Mouse (Mus musculus): ENCODE measurements around the gene Clasp1. TPM values are rescaled to one million over a fixed set of nuclear protein-coding genes. Genes with fewer than 3 reads are reported as not detected.
"Not testable (repeated sequence)": the region's sequence is repeated elsewhere in the genome, so short reads cannot be mapped to it uniquely, and the experiment has no call there.

Gene Clasp1
- polyA plus RNA-seq, 1 experiment, result 22.3 TPM

- TF ChIP-seq POLR2A (IDR thresholded peaks at IDR 0.05; ENCODE audit: borderline replicate concordance, low read depth, low read length) (no peak), CTCF (IDR thresholded peaks at IDR 0.05; ENCODE audit: low read depth, low read length) (no peak)
- Histone ChIP-seq H3K4me3 (ENCODE audit: insufficient read depth, low read length) (no peak overlapping the region), H3K4me1 (ENCODE audit: control insufficient read depth, insufficient read depth, low read length) (peaks cover 8% of the 10 kb centered on the region; the same call in 1 of the 2 replicates), H3K27ac (ENCODE audit: insufficient read depth, low read depth, low read length) (no peak overlapping the region)
These were observed 191.4 kb downstream of the Clasp1 start for GRCm38 (mm10) chr1:118580174-118580702.

GRCm38 (mm10) chr1:118581179-118581578, 192.3 kb downstream of the Clasp1 start:
- Histone ChIP-seq H3K4me1 (ENCODE audit: control insufficient read depth, insufficient read depth, low read length) (peaks cover 8% of the 10 kb centered on the region; the same call in 1 of the 2 replicates), H3K4me3 (ENCODE audit: insufficient read depth, low read length) (no peak overlapping the region), H3K27ac (ENCODE audit: insufficient read depth, low read depth, low read length) (no peak overlapping the region)
- TF ChIP-seq POLR2A (IDR thresholded peaks at IDR 0.05; ENCODE audit: borderline replicate concordance, low read depth, low read length), result no peak
- no peak for TF ChIP-seq CTCF (IDR thresholded peaks at IDR 0.05; ENCODE audit: low read depth, low read length)

DNA sequence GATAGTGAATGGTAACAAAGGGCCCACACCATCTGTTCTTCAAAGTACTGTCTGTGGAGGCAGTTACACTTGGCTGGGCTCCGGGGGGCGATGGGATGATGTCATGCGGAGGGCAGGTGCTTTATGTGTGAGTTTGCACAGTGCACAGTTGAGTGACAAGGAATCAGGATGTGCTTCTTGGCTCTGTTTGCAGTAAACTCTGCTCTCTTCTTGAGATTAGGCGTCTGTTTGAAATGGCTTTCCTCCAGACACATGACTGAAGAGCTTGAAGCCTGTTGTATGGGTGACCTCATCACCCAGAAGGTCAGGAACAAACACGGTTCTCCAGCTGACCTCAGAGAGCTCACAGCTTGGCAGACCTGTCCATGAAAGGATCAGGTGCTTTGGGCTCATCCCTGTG, 200.9 kb downstream of the Clasp1 start:
- Histone ChIP-seq H3K4me3 (ENCODE audit: insufficient read depth, low read length) (no peak overlapping the region), H3K4me1 (ENCODE audit: control insufficient read depth, insufficient read depth, low read length) (no peaks in the 10 kb centered on the region), H3K27ac (ENCODE audit: insufficient read depth, low read depth, low read length) (no peak overlapping the region)
- TF ChIP-seq POLR2A (IDR thresholded peaks at IDR 0.05; ENCODE audit: borderline replicate concordance, low read depth, low read length) (no peak), CTCF (IDR thresholded peaks at IDR 0.05; ENCODE audit: low read depth, low read length) (no peak)

- Histone ChIP-seq H3K4me3 (ENCODE audit: insufficient read depth, low read length) (no peak overlapping the region), H3K27ac (ENCODE audit: insufficient read depth, low read depth, low read length) (no peak overlapping the region), H3K4me1 (ENCODE audit: control insufficient read depth, insufficient read depth, low read length) (no peaks in the 10 kb centered on the region)
- TF ChIP-seq POLR2A (IDR thresholded peaks at IDR 0.05; ENCODE audit: borderline replicate concordance, low read depth, low read length) (no peak), CTCF (IDR thresholded peaks at IDR 0.05; ENCODE audit: low read depth, low read length) (no peak)
These were observed 204.1 kb downstream of the Clasp1 start for GRCm38 (mm10) chr1:118592933-118593332.

GRCm38 (mm10) chr1:118595395-118595794, 206.5 kb downstream of the Clasp1 start:
- TF ChIP-seq POLR2A (IDR thresholded peaks at IDR 0.05; ENCODE audit: borderline replicate concordance, low read depth, low read length) (no peak), CTCF (IDR thresholded peaks at IDR 0.05; ENCODE audit: low read depth, low read length) (no peak)
- H3K4me3 ChIP-seq (ENCODE audit: insufficient read depth, low read length), result no peak overlapping the region
- no peaks in the 10 kb centered on the region for H3K4me1 ChIP-seq (ENCODE audit: control insufficient read depth, insufficient read depth, low read length)
- no peak overlapping the region for H3K27ac ChIP-seq (ENCODE audit: insufficient read depth, low read depth, low read length)

DNA sequence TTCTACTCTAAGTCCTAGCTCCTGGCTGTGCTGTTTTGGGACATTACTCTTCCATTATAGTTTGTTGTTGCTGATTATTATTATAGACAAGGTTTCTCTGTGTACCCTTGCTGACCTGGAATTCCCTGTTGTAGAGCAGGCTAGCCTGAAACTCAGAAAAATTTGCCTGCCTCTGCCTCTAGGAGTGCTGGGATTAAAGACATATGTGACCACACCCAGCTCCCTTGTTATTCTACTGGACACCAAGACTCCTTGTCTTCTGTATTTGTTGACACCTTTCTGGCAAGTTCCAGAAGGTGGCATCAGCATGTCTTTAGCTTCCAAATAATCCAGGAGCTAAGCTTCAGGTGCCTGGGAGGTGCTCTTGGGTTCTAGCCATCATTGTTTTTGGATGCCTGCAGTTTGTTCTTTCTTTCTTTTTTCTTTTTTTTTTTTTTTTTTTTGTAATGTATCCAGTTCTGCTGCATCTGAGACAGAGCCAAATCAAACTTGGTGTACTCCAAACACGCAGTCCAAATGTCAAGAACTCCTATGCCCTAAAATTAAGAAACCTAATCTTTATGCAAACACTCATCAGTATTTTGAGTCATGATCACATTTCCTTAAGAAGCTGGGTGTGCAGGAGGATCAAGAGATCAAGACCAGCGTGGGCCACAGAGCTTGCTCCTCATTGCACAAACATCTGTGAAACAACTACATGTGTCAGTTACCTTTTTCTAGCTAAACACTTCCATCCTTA, 208.8 kb downstream of the Clasp1 start:
- TF ChIP-seq POLR2A (IDR thresholded peaks at IDR 0.05; ENCODE audit: borderline replicate concordance, low read depth, low read length) (no peak), CTCF (IDR thresholded peaks at IDR 0.05; ENCODE audit: low read depth, low read length) (no peak)
- H3K4me1 ChIP-seq (ENCODE audit: control insufficient read depth, insufficient read depth, low read length), result no peaks in the 10 kb centered on the region
- no peak overlapping the region for H3K27ac ChIP-seq (ENCODE audit: insufficient read depth, low read depth, low read length)
- H3K4me3 ChIP-seq (ENCODE audit: insufficient read depth, low read length), result no peak overlapping the region

GRCm38 (mm10) chr1:118598339-118598738, 209.5 kb downstream of the Clasp1 start:
- Histone ChIP-seq H3K4me1 (ENCODE audit: control insufficient read depth, insufficient read depth, low read length) (no peaks in the 10 kb centered on the region), H3K27ac (ENCODE audit: insufficient read depth, low read depth, low read length) (no peak overlapping the region), H3K4me3 (ENCODE audit: insufficient read depth, low read length) (no peak overlapping the region)
- TF ChIP-seq CTCF (IDR thresholded peaks at IDR 0.05; ENCODE audit: low read depth, low read length) (no peak), POLR2A (IDR thresholded peaks at IDR 0.05; ENCODE audit: borderline replicate concordance, low read depth, low read length) (no peak)

DNA sequence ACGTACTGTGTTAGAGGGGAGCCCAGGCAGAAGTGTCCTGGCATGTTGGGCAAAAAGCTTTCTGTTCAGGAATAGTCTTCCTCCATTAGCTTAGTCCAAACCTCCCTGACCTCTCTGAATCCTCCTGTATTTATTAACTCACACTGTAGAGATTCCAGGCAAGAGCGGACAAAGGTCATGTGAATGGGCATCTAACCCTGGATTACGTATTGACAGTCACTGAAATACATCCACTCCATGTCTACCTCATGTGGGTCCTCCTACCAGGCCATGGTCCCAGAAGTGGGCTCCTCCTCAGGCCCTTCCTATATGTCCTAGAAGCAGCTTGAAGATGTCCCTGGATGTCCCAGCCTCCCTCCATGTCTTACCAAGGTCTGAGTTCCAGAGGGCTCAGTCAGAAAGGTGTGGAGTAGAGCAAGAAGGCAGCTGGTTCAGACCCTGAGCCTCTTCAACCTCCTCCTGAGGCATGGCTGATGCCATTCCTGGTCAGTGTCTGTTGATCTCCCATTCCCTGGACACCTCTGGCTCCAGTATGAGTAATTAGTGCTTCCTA, 224.8 kb downstream of the Clasp1 start:
- TF ChIP-seq POLR2A (IDR thresholded peaks at IDR 0.05; ENCODE audit: borderline replicate concordance, low read depth, low read length), result no peak
- no peak for TF ChIP-seq CTCF (IDR thresholded peaks at IDR 0.05; ENCODE audit: low read depth, low read length)
- Histone ChIP-seq H3K4me3 (ENCODE audit: insufficient read depth, low read length) (no peak overlapping the region), H3K4me1 (ENCODE audit: control insufficient read depth, insufficient read depth, low read length) (no peaks in the 10 kb centered on the region), H3K27ac (ENCODE audit: insufficient read depth, low read depth, low read length) (no peak overlapping the region)

DNA sequence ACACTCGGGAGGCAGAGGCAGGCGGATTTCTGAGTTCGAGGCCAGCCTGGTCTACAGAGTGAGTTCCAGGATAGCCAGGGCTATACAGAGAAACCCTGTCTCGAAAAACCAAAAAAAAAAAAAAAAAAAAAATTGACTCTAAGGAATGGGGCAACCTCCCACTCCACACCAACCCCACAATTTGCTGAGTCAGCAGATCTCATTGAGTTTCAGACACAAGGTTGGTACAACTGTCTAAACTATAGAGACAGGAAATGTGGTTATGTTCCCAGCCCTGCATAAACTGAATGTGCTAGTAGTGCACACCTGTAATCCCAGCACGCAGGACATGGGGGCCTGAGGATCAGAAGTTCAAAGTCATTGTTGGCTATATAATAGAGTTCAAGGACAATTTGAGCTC, 232.2 kb downstream of the Clasp1 start:
- H3K4me3 ChIP-seq (ENCODE audit: insufficient read depth, low read length); H3K27ac ChIP-seq (ENCODE audit: insufficient read depth, low read depth, low read length): not testable (repeated sequence)

GRCm38 (mm10) chr1:118622857-118623256, 234.0 kb downstream of the Clasp1 start:
- TF ChIP-seq CTCF (IDR thresholded peaks at IDR 0.05; ENCODE audit: low read depth, low read length), result no peak
- no peak for TF ChIP-seq POLR2A (IDR thresholded peaks at IDR 0.05; ENCODE audit: borderline replicate concordance, low read depth, low read length)
- no peak overlapping the region for H3K27ac ChIP-seq (ENCODE audit: insufficient read depth, low read depth, low read length)
- H3K4me3 ChIP-seq (ENCODE audit: insufficient read depth, low read length), result no peak overlapping the region
- H3K4me1 ChIP-seq (ENCODE audit: control insufficient read depth, insufficient read depth, low read length), result peaks cover 5% of the 10 kb centered on the region; the same call in 1 of the 2 replicates

More for the DNA sequence above, 232.2 kb downstream of the Clasp1 start:
- not testable (repeated sequence) for H3K4me1 ChIP-seq (ENCODE audit: control insufficient read depth, insufficient read depth, low read length)
